In genomic region chr4:108664407-108664806, GRCm38 (mm10) we compare ENCODE assay signal across 9 mouse cellular contexts. TPM values are rescaled to one million over a fixed set of nuclear protein-coding genes. Genes with fewer than 3 reads are reported as not detected.
DNase-seq lines count a peak whose midpoint lies in the region; ATAC-seq lines count a peak whose summit lies in the region.
"Had no signal": no experiment of that assay in that cellular context is flagged by ENCODE, and none has a peak within 500 bp of the region (broad histone marks: within the 10 kb centered on the region; RNA-seq: fewer than 3 reads in every experiment).

No protein-coding gene starts in this region.

- H3K27me3 ChIP-seq in liver, embryonic 16.5 days (ENCODE audit: control insufficient read depth, insufficient read depth, low read depth, low read length) = no peaks in the 10 kb centered on the region

- no peaks in the 10 kb centered on the region for H3K9me3 ChIP-seq in liver, embryonic 16.5 days (replicated peaks; ENCODE audit: control insufficient read depth, low read length)

- 0 out of 2 replicates have a peak, but pooled peaks have one; percentile 30 for ATAC-seq in liver, embryonic 16.5 days (ENCODE audit: low read depth)
- ATAC-seq in erythroid progenitor cell, adult 5-6 weeks (replicated peaks; ENCODE audit: low FRiP score, poor library complexity, severe bottlenecking) = no peak
- no peak for ATAC-seq in megakaryocyte, adult 5-6 weeks (ENCODE audit: poor library complexity, severe bottlenecking)

- H3K4me2 ChIP-seq in liver, embryonic 16.5 days (ENCODE audit: low read depth, low read length) = no peak overlapping the region

- peak; percentile 3 for DNase-seq in adrenal gland, adult 2 months
- no peak for DNase-seq in adrenal gland, adult 8-10 months
- DNase-seq in layer of hippocampus, adult 11-12 months (ENCODE audit: low spot score) = peak; percentile 13
- DNase-seq in layer of hippocampus, postnatal 14 days (ENCODE audit: low spot score in 2 of 2) = no peak
- peak; percentile 63 for DNase-seq in brain, adult 2 months (ENCODE audit: low read depth, low spot score)

- H3K4me1 ChIP-seq in liver, embryonic 16.5 days (ENCODE audit: control insufficient read depth, low read depth, low read length) = no peaks in the 10 kb centered on the region

- WGBS in liver, embryonic 16.5 days (ENCODE audit: insufficient replicate concordance) = 30% methylated on average over 2 of the region's 2 CpGs

- no peak overlapping the region for H3K27ac ChIP-seq in liver, embryonic 16.5 days (ENCODE audit: low read length)

- no peak overlapping the region for H3K9ac ChIP-seq in liver, embryonic 16.5 days (ENCODE audit: low read depth, low read length)

- H3K4me3 ChIP-seq in liver, embryonic 16.5 days (ENCODE audit: low read depth, low read length) = no peak overlapping the region

- no peaks in the 10 kb centered on the region for H3K36me3 ChIP-seq in liver, embryonic 16.5 days (ENCODE audit: control insufficient read depth, insufficient read depth)

RNA-seq across cellular contexts. Expression of gene Cc2d1b, which starts 44.7 kb away (rescaled TPM):
- total RNA-seq in adrenal gland, adult 2 months (2021) = 10 to 100 TPM; 37.3 to 42.1 TPM
- 26.7 and 33.0 TPM in 2 replicates for polyA plus RNA-seq in adrenal gland, adult 2 months (2012; rRNA removed)
- total RNA-seq in adrenal gland, adult 8-10 months (2022) = 10 to 100 TPM; 54.8 to 66.1 (median 59.4) TPM
- 10 to 100 TPM; 33.6 to 38.5 TPM for total RNA-seq in layer of hippocampus, postnatal 14 days (2021)
- 8.1 and 9.1 TPM in 2 replicates for polyA plus RNA-seq in liver, embryonic 16.5 days (2015; fragmentation: Nextera tagmentation; extraction: Ambion mirVana)
- total RNA-seq in erythroid progenitor cell, adult 5-6 weeks (2015; ENCODE audit: low replicate concordance) = 1.3 and 6.8 TPM in 2 replicates
- 13.6 and 21.1 TPM in 2 replicates for total RNA-seq in erythroid progenitor cell, adult 5-6 weeks (2017; ENCODE audit: low replicate concordance)
- total RNA-seq in megakaryocyte, adult 5-6 weeks (2015) = 12.1 and 16.7 TPM in 2 replicates
- total RNA-seq in megakaryocyte, adult 5-6 weeks (2017) = 29.0 and 31.5 TPM in 2 replicates

RNA-seq across cellular contexts. Expression of gene 3110021N24Rik, which starts 55.0 kb away (rescaled TPM):
- under 1 TPM; 0.62 to 0.92 TPM for total RNA-seq in adrenal gland, adult 2 months (2021)
- polyA plus RNA-seq in adrenal gland, adult 2 months (2012; rRNA removed) = 0.07 and 0.49 TPM in 2 replicates
- total RNA-seq in adrenal gland, adult 8-10 months (2022) = 1 to 10 TPM in 2 of 4 experiments, under 1 TPM in 2; 0.70 to 1.9 (median 0.90) TPM
- under 1 TPM; 0.69 to 0.94 TPM for total RNA-seq in layer of hippocampus, postnatal 14 days (2021)
- 0.06 and 0.11 TPM in 2 replicates for polyA plus RNA-seq in liver, embryonic 16.5 days (2015; fragmentation: Nextera tagmentation; extraction: Ambion mirVana)
- total RNA-seq in erythroid progenitor cell, adult 5-6 weeks (2015; ENCODE audit: low replicate concordance) = not detected in 2 replicates
- total RNA-seq in erythroid progenitor cell, adult 5-6 weeks (2017; ENCODE audit: low replicate concordance) = not detected in 2 replicates
- 0.46 TPM in 1 of 2 replicates, not detected in the other for total RNA-seq in megakaryocyte, adult 5-6 weeks (2015)
- total RNA-seq in megakaryocyte, adult 5-6 weeks (2017) = 0.33 and 0.49 TPM in 2 replicates
- polyA plus RNA-seq: C2C12 had no signal

Comparison
In these comparisons a context has a peak if more than half of its experiments do, and no peak if none do; other contexts are left out.
1. DNase-seq: peak in adrenal gland, adult 2 months (single experiment), layer of hippocampus, adult 11-12 months (single experiment) and brain, adult 2 months (single experiment); none in adrenal gland, adult 8-10 months (single experiment) and layer of hippocampus, postnatal 14 days (0 of 2).